Mouse (Mus musculus) liver, adult 2 months (tissue): ENCODE data around the gene Wapl. TPM values are rescaled to one million over a fixed set of nuclear protein-coding genes. Genes with fewer than 3 reads are reported as not detected.

ENCODE experiments used
- DNase-seq: peaks from one replicate; pipeline ENCODE4 v3.0.0-alpha.2; 2011; ENCODE audit warnings: low read depth, low spot score; ENCODE audit errors: extremely low read depth
- H3K27ac ChIP-seq: fragments of 200-500 bp; replicated peaks from 2 replicates; pipeline ENCODE4 v1.5.1; 2012; ENCODE audit warnings: low read depth, mild to moderate bottlenecking, control low read depth, inconsistent platforms, low read length; ENCODE audit not compliant: insufficient read depth
- H3K27me3 ChIP-seq: fragments of 200-500 bp; 2 replicates; pipeline ENCODE4 v1.6.1; 2012; ENCODE audit warnings: mild to moderate bottlenecking, moderate library complexity, low read length, inconsistent platforms; ENCODE audit not compliant: control insufficient read depth, insufficient read depth
- H3K36me3 ChIP-seq: fragments of 200-500 bp; 2 replicates; pipeline ENCODE4 v1.6.1; 2012; ENCODE audit warnings: low read length, inconsistent platforms; ENCODE audit not compliant: control insufficient read depth, insufficient read depth
- H3K4me1 ChIP-seq: fragments of 200-500 bp; 2 replicates; pipeline ENCODE4 v1.6.1; 2011; ENCODE audit warnings: low read length; ENCODE audit not compliant: control insufficient read depth, insufficient read depth
- H3K4me3 ChIP-seq: fragments of 200-500 bp; 2 replicates; pipeline ENCODE4 v1.5.1; 2011; ENCODE audit warnings: low read depth, mild to moderate bottlenecking, control low read depth, low read length, moderate library complexity; ENCODE audit not compliant: insufficient read depth
- H3K79me2 ChIP-seq: fragments of 200-500 bp; 2 replicates; pipeline ENCODE4 v1.6.1; 2012; ENCODE audit warnings: inconsistent platforms, mild to moderate bottlenecking, low read length, moderate library complexity; ENCODE audit not compliant: control insufficient read depth, insufficient read depth
- H3K9ac ChIP-seq: fragments of 200-500 bp; 2 replicates; pipeline ENCODE4 v1.6.1; 2012; ENCODE audit warnings: low read depth, mild to moderate bottlenecking, control low read depth, inconsistent platforms, low read length
- CTCF ChIP-seq: fragments of 200-500 bp; IDR thresholded peaks from 2 replicates; pipeline ENCODE4 v1.5.1; 2011; ENCODE audit warnings: low read depth, low read length, control low read depth
- POLR2A ChIP-seq: fragments of 200-500 bp; IDR thresholded peaks from 2 replicates; pipeline ENCODE4 v1.6.1; 2011; ENCODE audit warnings: low read length, control low read depth; ENCODE audit not compliant: insufficient read depth; ENCODE audit errors: extremely low read depth
- WGBS: fragments of 180-500 bp; shearing (Covaris S2); methylation state at CpG from one replicate; pipeline ENCODE4 v1.1.7; 2018; 5-methylcytosine and 5-hydroxymethylcytosine counted together
- polyA plus RNA-seq: library from polyadenylated mRNA; depleted of rRNA; stranded (reverse); fragments of >200 nt; gene quantifications from 2 replicates; pipeline ENCODE4 v1.2.3, GENCODE M21; 2012
- total RNA-seq: library from RNA; depleted of rRNA; stranded (reverse); fragments of >200 nt; gene quantifications from 2 replicates; pipeline ENCODE4 v1.2.3, GENCODE M21; 2014

Gene Wapl
- total and polyA plus RNA-seq, 2 experiments = 6.8 to 63.4 TPM

GRCm38 (mm10) chr14:34745401-34745800 lies 71.7 kb downstream of the Wapl start:
- Histone ChIP-seq H3K27ac (peak overlapping the region; percentile 96), H3K36me3 (peaks cover 41% of the 10 kb centered on the region)
- WGBS = 31% methylated on average over 1 of the region's 1 CpGs

GRCm38 (mm10) chr14:34755731-34756130 lies 82.0 kb downstream of the Wapl start:
- Histone ChIP-seq H3K4me1 (peaks cover 12% of the 10 kb centered on the region; the same call in 1 of the 2 replicates), H3K27me3 (no peaks in the 10 kb centered on the region), H3K36me3 (no peaks in the 10 kb centered on the region; the same call in 1 of the 2 replicates), H3K4me3 (no peak overlapping the region), H3K79me2 (peaks cover under 1% of the 10 kb centered on the region; the same call in 1 of the 2 replicates), H3K9ac (no peak overlapping the region), H3K27ac (peak overlapping the region; percentile 36)
- WGBS = 76% methylated on average over 3 of the region's 3 CpGs
- peak; percentile 74 for DNase-seq
- TF ChIP-seq CTCF (no peak), POLR2A (no peak)

More at GRCm38 (mm10) chr14:34745401-34745800, 71.7 kb downstream of the Wapl start:
- no peaks in the 10 kb centered on the region for H3K27me3 ChIP-seq
- H3K4me3 ChIP-seq = no peak overlapping the region
- H3K9ac ChIP-seq = peak overlapping the region; percentile 3; the same call in 1 of the 2 replicates
- peaks cover 20% of the 10 kb centered on the region for H3K4me1 ChIP-seq
- no peaks in the 10 kb centered on the region for H3K79me2 ChIP-seq
- DNase-seq = peak; percentile 90
- TF ChIP-seq CTCF (no peak), POLR2A (no peak)

- peak; percentile 94 for DNase-seq
- no peaks in the 10 kb centered on the region for H3K27me3 ChIP-seq
- peak overlapping the region; percentile 44 for H3K4me3 ChIP-seq
- peaks cover 21% of the 10 kb centered on the region for H3K4me1 ChIP-seq
- no peaks in the 10 kb centered on the region for H3K36me3 ChIP-seq
- peaks cover 3% of the 10 kb centered on the region; the same call in 1 of the 2 replicates for H3K79me2 ChIP-seq
- peak overlapping the region; percentile 82 for H3K9ac ChIP-seq
- WGBS = 18% methylated on average over 2 of the region's 2 CpGs
- TF ChIP-seq POLR2A (no peak), CTCF (no peak)
- peak overlapping the region; percentile 98 for H3K27ac ChIP-seq
Measured at GRCm38 (mm10) chr14:34759938-34760337, 86.2 kb downstream of the Wapl start.

GRCm38 (mm10) chr14:34761082-34761959 lies 87.6 kb downstream of the Wapl start:
- DNase-seq = no peak
- Histone ChIP-seq H3K4me1 (peaks cover 21% of the 10 kb centered on the region), H3K9ac (peak overlapping the region; percentile 82), H3K79me2 (peaks cover 3% of the 10 kb centered on the region; the same call in 1 of the 2 replicates), H3K4me3 (peak overlapping the region; percentile 44; the same call in 1 of the 2 replicates), H3K27ac (peak overlapping the region; percentile 93), H3K36me3 (no peaks in the 10 kb centered on the region), H3K27me3 (no peaks in the 10 kb centered on the region)
- 89% methylated on average over 9 of the region's 9 CpGs for WGBS
- TF ChIP-seq CTCF (no peak), POLR2A (no peak)

- H3K27ac ChIP-seq = no peak overlapping the region
- H3K36me3 ChIP-seq = no peaks in the 10 kb centered on the region
- peaks cover 21% of the 10 kb centered on the region for H3K4me1 ChIP-seq
- H3K79me2 ChIP-seq = peaks cover 3% of the 10 kb centered on the region; the same call in 1 of the 2 replicates
- peak; percentile 47 for TF ChIP-seq CTCF
- TF ChIP-seq POLR2A = no peak
- WGBS = 48% methylated on average over 10 of the region's 10 CpGs
- DNase-seq = peak; percentile 53
- no peak overlapping the region for H3K9ac ChIP-seq
- no peak overlapping the region for H3K4me3 ChIP-seq
- H3K27me3 ChIP-seq = no peaks in the 10 kb centered on the region
Measured at GRCm38 (mm10) chr14:34762682-34763081, 89.0 kb downstream of the Wapl start.
